Mouse (Mus musculus): ENCODE measurements around the gene Sertm1.

GRCm38 (mm10) chr3:54908878-54909277 is 6.8 kb downstream of the Sertm1 start:
- TF ChIP-seq CTCF (IDR thresholded peaks at IDR 0.05; ENCODE audit: borderline replicate concordance, insufficient read depth, low read depth, low read length), result no peak
- TF ChIP-seq POLR2A (IDR thresholded peaks at IDR 0.05; ENCODE audit: borderline replicate concordance, insufficient read depth, low read length), result no peak

Measured in cerebellum, adult 2 months (tissue).